8 mouse cellular contexts compared by ENCODE assay signal in genomic region chr1:153333296-153334121, GRCm38 (mm10). TPM values are rescaled to one million over a fixed set of nuclear protein-coding genes. Genes with fewer than 3 reads are reported as not detected.
DNase-seq lines count a peak whose midpoint lies in the region; ATAC-seq and TF ChIP-seq lines count a peak whose summit lies in the region.

No protein-coding gene starts in this region.

- no peaks in the 10 kb centered on the region for H3K27me3 ChIP-seq in heart, embryonic 14.5 days (ENCODE audit: control insufficient read depth, insufficient read depth, low read length)

- H3K9me3 ChIP-seq in heart, embryonic 14.5 days (ENCODE audit: control insufficient read depth, low read length) = no peaks in the 10 kb centered on the region

- peak overlapping the region; percentile 99 for H3K9ac ChIP-seq in heart, embryonic 14.5 days (ENCODE audit: low read length)

- H3K36me3 ChIP-seq in heart, embryonic 14.5 days (ENCODE audit: control insufficient read depth, insufficient read depth, low read length) = peaks cover 7% of the 10 kb centered on the region

- DNase-seq in left cerebral cortex, adult 8-10 months (ENCODE audit: low spot score in 2 of 2) = peak; percentile 55 to 57
- DNase-seq in left cerebral cortex, postnatal 4 days = no peak
- peak; percentile 70 for DNase-seq in adrenal gland, adult 8-10 months
- peak; percentile 37 for DNase-seq in kidney, postnatal 10 days
- DNase-seq in lung, postnatal 25 days (ENCODE audit: low spot score) = peak; percentile 41
- peak; percentile 81 for DNase-seq in telencephalon, adult 2 months (ENCODE audit: low read depth, low spot score)

- peak; percentile 44 for ATAC-seq in heart, embryonic 14.5 days (ENCODE audit: insufficient number of reproducible peaks, insufficient read depth, low FRiP score, low read depth)

- H3K27ac ChIP-seq in embryonic fibroblast, embryonic 13.5 days (ENCODE audit: insufficient read depth, low read length) = peak overlapping the region; percentile 87
- peak overlapping the region; percentile 89 to 97 for H3K27ac ChIP-seq in heart, embryonic 14.5 days (replicated peaks in 1 of 2; ENCODE audit: control insufficient read depth in 1 of 2, insufficient read depth in 1 of 2, low read depth in 2 of 2, low read length in 2 of 2)

- TF ChIP-seq POLR2A in embryonic fibroblast, embryonic 13.5 days (IDR thresholded peaks at IDR 0.05; ENCODE audit: low read depth, low read length) = no peak; the same call in 1 of the 2 replicates

- H3K4me3 ChIP-seq in embryonic fibroblast, embryonic 13.5 days (ENCODE audit: insufficient read depth, low read length) = peak overlapping the region; percentile 40
- peak overlapping the region; percentile 56 to 99 for H3K4me3 ChIP-seq in heart, embryonic 14.5 days (ENCODE audit: control insufficient read depth in 1 of 2, insufficient read depth in 1 of 2, low read depth in 1 of 2, low read length in 2 of 2)

- H3K4me1 ChIP-seq in embryonic fibroblast, embryonic 13.5 days (ENCODE audit: control insufficient read depth, insufficient read depth, low read length) = no peaks in the 10 kb centered on the region; the same call in 1 of the 2 replicates
- H3K4me1 ChIP-seq in heart, embryonic 14.5 days (ENCODE audit: control insufficient read depth in 2 of 2, insufficient read depth in 2 of 2, low read length in 2 of 2) = peaks cover 7 to 15% of the 10 kb centered on the region in 2 experiments

- intact Hi-C loops in left cerebral cortex, postnatal 4 days (cut with DNase I) = no loop called here

- TF ChIP-seq CTCF in embryonic fibroblast, embryonic 13.5 days (IDR thresholded peaks at IDR 0.05; ENCODE audit: borderline replicate concordance, insufficient read depth, low read length) = no peak

- H3K4me2 ChIP-seq in heart, embryonic 14.5 days (ENCODE audit: low read length) = peak overlapping the region; percentile 78

- WGBS in heart, embryonic 14.5 days = 1% methylated on average over 22 of the region's 22 CpGs

RNA-seq across cellular contexts. Expression of gene Lamc1, which starts 0.9 kb away (rescaled TPM):
- total RNA-seq in left cerebral cortex, adult 8-10 months (2022) = 10 to 100 TPM; 23.8 to 28.5 (median 27.2) TPM
- 10 to 100 TPM; 41.9 to 46.2 TPM for total RNA-seq in left cerebral cortex, postnatal 4 days (2021)
- 10 to 100 TPM; 49.8 to 71.5 (median 61.8) TPM for total RNA-seq in adrenal gland, adult 8-10 months (2022)
- 164 and 190 TPM in 2 replicates for polyA plus RNA-seq in embryonic fibroblast, embryonic 13.5 days (2011; ENCODE audit: insufficient read length, low read depth, missing spikeins)
- 133 and 138 TPM in 2 replicates for polyA plus RNA-seq in heart, embryonic 14.5 days (2014; fragmentation: Nextera tagmentation; extraction: Ambion mirVana)
